Mouse (Mus musculus): ENCODE measurements around the gene Slc27a1.

- peak; percentile 98 for TF ChIP-seq CTCF (conservative IDR thresholded peaks at IDR 0.05; ENCODE audit: insufficient read depth, insufficient read length, low read depth, low read length)
- TF ChIP-seq POLR2A (IDR thresholded peaks at IDR 0.05; ENCODE audit: low read depth, low read length): no peak
Observed at GRCm38 (mm10) chr8:71561401-71561800, 7.3 kb upstream of the Slc27a1 start.
